Mouse (Mus musculus): ENCODE measurements around the gene Gmeb1. TPM values are rescaled to one million over a fixed set of nuclear protein-coding genes. Genes with fewer than 3 reads are reported as not detected.
A peak's percentile ranks its signal among the peaks of the same experiment; 100 is the strongest.

Gmeb1 gene
- polyA plus RNA-seq, 1 experiment from 2014 or later = 41.4 TPM

- Histone ChIP-seq H3K4me3 (ENCODE audit: low read depth, low read length) (no peak overlapping the region), H3K4me2 (replicated peaks; ENCODE audit: low read depth, low read length) (no peak overlapping the region), H3K4me1 (replicated peaks; ENCODE audit: control insufficient read depth, insufficient read depth, low read length) (no peaks in the 10 kb centered on the region), H3K27me3 (ENCODE audit: control insufficient read depth, insufficient read depth, low read length) (no peaks in the 10 kb centered on the region), H3K27ac (ENCODE audit: low read depth, low read length) (no peak overlapping the region), H3K9ac (ENCODE audit: low read depth, low read length) (no peak overlapping the region), H3K9me3 (ENCODE audit: control insufficient read depth, low read length) (no peaks in the 10 kb centered on the region), H3K36me3 (ENCODE audit: control insufficient read depth, insufficient read depth, low read length) (no peaks in the 10 kb centered on the region)
- DNase-seq (ENCODE audit: low spot score) (no peak), ATAC-seq (ENCODE audit: low FRiP score) (no peak)
- 85% methylated on average over 2 of the region's 2 CpGs for WGBS
Measured at GRCm38 (mm10) chr4:132217781-132218180, 43.6 kb downstream of the Gmeb1 start.

GRCm38 (mm10) chr4:132216602-132217001 lies 44.8 kb downstream of the Gmeb1 start:
- ATAC-seq (ENCODE audit: low FRiP score) = no peak
- no peak overlapping the region for H3K9ac ChIP-seq (ENCODE audit: low read depth, low read length)
- WGBS = 89% methylated on average over 1 of the region's 1 CpGs
- H3K27me3 ChIP-seq (ENCODE audit: control insufficient read depth, insufficient read depth, low read length) = no peaks in the 10 kb centered on the region
- H3K27ac ChIP-seq (ENCODE audit: low read depth, low read length) = no peak overlapping the region
- H3K36me3 ChIP-seq (ENCODE audit: control insufficient read depth, insufficient read depth, low read length) = no peaks in the 10 kb centered on the region
- no peak for DNase-seq (ENCODE audit: low spot score)
- no peak overlapping the region for H3K4me3 ChIP-seq (ENCODE audit: low read depth, low read length)
- no peaks in the 10 kb centered on the region for H3K9me3 ChIP-seq (ENCODE audit: control insufficient read depth, low read length)
- no peak overlapping the region for H3K4me2 ChIP-seq (replicated peaks; ENCODE audit: low read depth, low read length)
- no peaks in the 10 kb centered on the region for H3K4me1 ChIP-seq (replicated peaks; ENCODE audit: control insufficient read depth, insufficient read depth, low read length)

GRCm38 (mm10) chr4:132214847-132215246 lies 46.6 kb downstream of the Gmeb1 start:
- 79% methylated on average over 4 of the region's 4 CpGs for WGBS
- ATAC-seq (ENCODE audit: low FRiP score) = no peak
- H3K4me3 ChIP-seq (ENCODE audit: low read depth, low read length) = no peak overlapping the region

GRCm38 (mm10) chr4:132211953-132212734 lies 49.3 kb downstream of the Gmeb1 start, which contains the start of gene Ythdf2:
Ythdf2 (minus strand) TSS chr4:132212303.
- Histone ChIP-seq H3K36me3 (ENCODE audit: control insufficient read depth, insufficient read depth, low read length) (0 out of 2 replicates have a peak, but pooled peaks cover 2% of the 10 kb centered on the region), H3K27me3 (ENCODE audit: control insufficient read depth, insufficient read depth, low read length) (no peaks in the 10 kb centered on the region), H3K9ac (ENCODE audit: low read depth, low read length) (peak within 1 kb of the TSS; percentile 98), H3K4me1 (replicated peaks; ENCODE audit: control insufficient read depth, insufficient read depth, low read length) (no peaks in the 10 kb centered on the region; the same call in 1 of the 2 replicates), H3K4me3 (ENCODE audit: low read depth, low read length) (peak within 1 kb of the TSS; percentile 100), H3K9me3 (ENCODE audit: control insufficient read depth, low read length) (no peaks in the 10 kb centered on the region), H3K4me2 (replicated peaks; ENCODE audit: low read depth, low read length) (peak within 1 kb of the TSS; percentile 70), H3K27ac (ENCODE audit: low read depth, low read length) (peak within 1 kb of the TSS; percentile 96)
- peak; percentile 99 for DNase-seq (ENCODE audit: low spot score)
- ATAC-seq (ENCODE audit: low FRiP score) = peak; percentile 98
- WGBS = 1% methylated on average over 77 of the region's 78 CpGs

More at GRCm38 (mm10) chr4:132214847-132215246, 46.6 kb downstream of the Gmeb1 start:
- no peak for DNase-seq (ENCODE audit: low spot score)
- H3K9me3 ChIP-seq (ENCODE audit: control insufficient read depth, low read length) = no peaks in the 10 kb centered on the region
- H3K4me1 ChIP-seq (replicated peaks; ENCODE audit: control insufficient read depth, insufficient read depth, low read length) = no peaks in the 10 kb centered on the region; the same call in 1 of the 2 replicates
- H3K27ac ChIP-seq (ENCODE audit: low read depth, low read length) = no peak overlapping the region
- no peaks in the 10 kb centered on the region for H3K36me3 ChIP-seq (ENCODE audit: control insufficient read depth, insufficient read depth, low read length)
- no peak overlapping the region for H3K4me2 ChIP-seq (replicated peaks; ENCODE audit: low read depth, low read length)
- H3K27me3 ChIP-seq (ENCODE audit: control insufficient read depth, insufficient read depth, low read length) = no peaks in the 10 kb centered on the region
- no peak overlapping the region for H3K9ac ChIP-seq (ENCODE audit: low read depth, low read length)

GRCm38 (mm10) chr4:132211091-132211942 lies 50.1 kb downstream of the Gmeb1 start:
- 0 out of 2 replicates have a peak, but pooled peaks cover 2% of the 10 kb centered on the region for H3K36me3 ChIP-seq (ENCODE audit: control insufficient read depth, insufficient read depth, low read length)
- peak overlapping the region; percentile 98 for H3K9ac ChIP-seq (ENCODE audit: low read depth, low read length)
- H3K9me3 ChIP-seq (ENCODE audit: control insufficient read depth, low read length) = no peaks in the 10 kb centered on the region
- under 1% methylated on average over 80 of the region's 89 CpGs for WGBS
- peak overlapping the region; percentile 96 for H3K27ac ChIP-seq (ENCODE audit: low read depth, low read length)
- no peaks in the 10 kb centered on the region for H3K27me3 ChIP-seq (ENCODE audit: control insufficient read depth, insufficient read depth, low read length)
- peak; percentile 89 for ATAC-seq (ENCODE audit: low FRiP score)
- peak overlapping the region; percentile 70 for H3K4me2 ChIP-seq (replicated peaks; ENCODE audit: low read depth, low read length)
- H3K4me3 ChIP-seq (ENCODE audit: low read depth, low read length) = peak overlapping the region; percentile 100
- DNase-seq (ENCODE audit: low spot score) = peak; percentile 61
- H3K4me1 ChIP-seq (replicated peaks; ENCODE audit: control insufficient read depth, insufficient read depth, low read length) = no peaks in the 10 kb centered on the region; the same call in 1 of the 2 replicates

- DNase-seq (ENCODE audit: low spot score) (no peak), ATAC-seq (ENCODE audit: low FRiP score) (no peak)
- Histone ChIP-seq H3K36me3 (ENCODE audit: control insufficient read depth, insufficient read depth, low read length) (0 out of 2 replicates have a peak, but pooled peaks cover 2% of the 10 kb centered on the region), H3K27ac (ENCODE audit: low read depth, low read length) (no peak overlapping the region), H3K4me3 (ENCODE audit: low read depth, low read length) (peak overlapping the region; percentile 100), H3K4me1 (replicated peaks; ENCODE audit: control insufficient read depth, insufficient read depth, low read length) (no peaks in the 10 kb centered on the region; the same call in 1 of the 2 replicates), H3K9ac (ENCODE audit: low read depth, low read length) (peak overlapping the region; percentile 98), H3K4me2 (replicated peaks; ENCODE audit: low read depth, low read length) (peak overlapping the region; percentile 70), H3K27me3 (ENCODE audit: control insufficient read depth, insufficient read depth, low read length) (no peaks in the 10 kb centered on the region), H3K9me3 (ENCODE audit: control insufficient read depth, low read length) (no peaks in the 10 kb centered on the region)
- WGBS = 50% methylated on average over 2 of the region's 2 CpGs
Measured at GRCm38 (mm10) chr4:132210325-132210724, 51.1 kb downstream of the Gmeb1 start.

- Histone ChIP-seq H3K36me3 (ENCODE audit: control insufficient read depth, insufficient read depth, low read length) (peaks cover 8% of the 10 kb centered on the region; the same call in 1 of the 2 replicates), H3K4me2 (replicated peaks; ENCODE audit: low read depth, low read length) (no peak overlapping the region)
- WGBS = 93% methylated on average over 2 of the region's 2 CpGs
Measured at GRCm38 (mm10) chr4:132209299-132209698, 52.1 kb downstream of the Gmeb1 start.

GRCm38 (mm10) chr4:132207280-132207679 lies 54.1 kb downstream of the Gmeb1 start:
- Histone ChIP-seq H3K9me3 (ENCODE audit: control insufficient read depth, low read length) (no peaks in the 10 kb centered on the region), H3K4me2 (replicated peaks; ENCODE audit: low read depth, low read length) (no peak overlapping the region), H3K36me3 (ENCODE audit: control insufficient read depth, insufficient read depth, low read length) (peaks cover 11% of the 10 kb centered on the region), H3K4me3 (ENCODE audit: low read depth, low read length) (no peak overlapping the region), H3K27ac (ENCODE audit: low read depth, low read length) (no peak overlapping the region), H3K27me3 (ENCODE audit: control insufficient read depth, insufficient read depth, low read length) (no peaks in the 10 kb centered on the region), H3K9ac (ENCODE audit: low read depth, low read length) (no peak overlapping the region), H3K4me1 (replicated peaks; ENCODE audit: control insufficient read depth, insufficient read depth, low read length) (no peaks in the 10 kb centered on the region; the same call in 1 of the 2 replicates)
- ATAC-seq (ENCODE audit: low FRiP score) = no peak
- WGBS = 95% methylated on average over 4 of the region's 4 CpGs
- no peak for DNase-seq (ENCODE audit: low spot score)

More at GRCm38 (mm10) chr4:132209299-132209698, 52.1 kb downstream of the Gmeb1 start:
- Histone ChIP-seq H3K27ac (ENCODE audit: low read depth, low read length) (no peak overlapping the region), H3K4me1 (replicated peaks; ENCODE audit: control insufficient read depth, insufficient read depth, low read length) (no peaks in the 10 kb centered on the region; the same call in 1 of the 2 replicates), H3K4me3 (ENCODE audit: low read depth, low read length) (peak overlapping the region; percentile 6; the same call in 1 of the 2 replicates), H3K9ac (ENCODE audit: low read depth, low read length) (no peak overlapping the region), H3K9me3 (ENCODE audit: control insufficient read depth, low read length) (no peaks in the 10 kb centered on the region), H3K27me3 (ENCODE audit: control insufficient read depth, insufficient read depth, low read length) (no peaks in the 10 kb centered on the region)
- DNase-seq (ENCODE audit: low spot score) (no peak), ATAC-seq (ENCODE audit: low FRiP score) (no peak)
